Mouse (Mus musculus) lung, embryonic 15.5 days (tissue): ENCODE measurements around the gene Vmo1. TPM values are rescaled to one million over a fixed set of nuclear protein-coding genes. Genes with fewer than 3 reads are reported as not detected.
A peak's percentile ranks its signal among the peaks of the same experiment; 100 is the strongest.

Experiments
- ATAC-seq: fragments of 200-750 bp; cut with Nextera tagmentation; 2 replicates; pipeline ENCODE4 v1.8.0; 2017; ENCODE audit warnings: moderate number of reproducible peaks, borderline replicate concordance; ENCODE audit not compliant: low FRiP score, low TSS enrichment; ENCODE audit errors: extremely low read depth
- H3K27ac ChIP-seq: fragments of 300-500 bp; sonication (generic); 2 replicates; pipeline ENCODE4 v1.5.1; 2015; ENCODE audit warnings: moderate library complexity, mild to moderate bottlenecking, inconsistent platforms
- H3K27me3 ChIP-seq: fragments of 300-500 bp; sonication (generic); 2 replicates; pipeline ENCODE4 v1.6.1; 2015; ENCODE audit warnings: inconsistent platforms
- H3K36me3 ChIP-seq: fragments of 300-500 bp; sonication (generic); 2 replicates; pipeline ENCODE4 v1.6.1; 2015; ENCODE audit warnings: inconsistent platforms
- H3K4me1 ChIP-seq: fragments of 300-500 bp; sonication (generic); 2 replicates; pipeline ENCODE4 v1.6.1; 2015; ENCODE audit warnings: inconsistent platforms
- H3K4me2 ChIP-seq: fragments of 300-500 bp; sonication (generic); 2 replicates; pipeline ENCODE4 v1.6.1; 2015; ENCODE audit warnings: inconsistent platforms, mild to moderate bottlenecking, moderate library complexity
- H3K4me3 ChIP-seq: fragments of 300-500 bp; sonication (generic); 2 replicates; pipeline ENCODE4 v1.5.1; 2015; ENCODE audit warnings: mild to moderate bottlenecking, inconsistent platforms
- H3K9ac ChIP-seq: fragments of 300-500 bp; sonication (generic); 2 replicates; pipeline ENCODE4 v1.6.1; 2015; ENCODE audit warnings: inconsistent platforms
- H3K9me3 ChIP-seq: fragments of 300-500 bp; sonication (generic); 2 replicates; pipeline ENCODE4 v1.6.1; 2016; ENCODE audit warnings: inconsistent platforms
- WGBS: fragments of 180-500 bp; shearing (Covaris S2); methylation state at CpG from one replicate; pipeline ENCODE4 v1.1.7; 2015; 5-methylcytosine and 5-hydroxymethylcytosine counted together
- polyA plus RNA-seq: library from polyadenylated mRNA; unstranded; fragments of >200 nt; fragmentation: Nextera tagmentation; extraction: Ambion mirVana; gene quantifications from 2 replicates; pipeline ENCODE4 v1.2.1, GENCODE M21; 2015

Vmo1 gene
- 1.0 and 1.2 TPM in 2 replicates for polyA plus RNA-seq

- H3K9me3 ChIP-seq = no peaks in the 10 kb centered on the region
- WGBS = 85% methylated on average over 7 of the region's 7 CpGs
- no peaks in the 10 kb centered on the region for H3K36me3 ChIP-seq
Measured at GRCm38 (mm10) chr11:70514288-70514687, at the start of gene Vmo1. Gene Vmo1, minus strand, starts transcription at chr11:70514616.

GRCm38 (mm10) chr11:70563470-70564275, 49.3 kb upstream of the Vmo1 start:
- H3K27me3 ChIP-seq = no peaks in the 10 kb centered on the region
- no peaks in the 10 kb centered on the region for H3K36me3 ChIP-seq
- no peaks in the 10 kb centered on the region for H3K9me3 ChIP-seq
- H3K4me2 ChIP-seq = peak overlapping the region; percentile 91
- H3K27ac ChIP-seq = peak overlapping the region; percentile 85
- peak; percentile 11; the same call in 1 of the 2 replicates for ATAC-seq
- H3K4me1 ChIP-seq = peaks cover 17% of the 10 kb centered on the region
- peak overlapping the region; percentile 85 for H3K4me3 ChIP-seq
- 2% methylated on average over 25 of the region's 25 CpGs for WGBS
- H3K9ac ChIP-seq = peak overlapping the region; percentile 77

More at GRCm38 (mm10) chr11:70514288-70514687, at the start of gene Vmo1:
- Histone ChIP-seq H3K4me2 (no peak within 1 kb of the TSS), H3K27me3 (peaks cover 10% of the 10 kb centered on the region; the same call in 1 of the 2 replicates), H3K4me3 (no peak within 1 kb of the TSS), H3K9ac (no peak within 1 kb of the TSS), H3K27ac (no peak within 1 kb of the TSS), H3K4me1 (peaks cover 5% of the 10 kb centered on the region; the same call in 1 of the 2 replicates)
- no peak for ATAC-seq

DNA sequence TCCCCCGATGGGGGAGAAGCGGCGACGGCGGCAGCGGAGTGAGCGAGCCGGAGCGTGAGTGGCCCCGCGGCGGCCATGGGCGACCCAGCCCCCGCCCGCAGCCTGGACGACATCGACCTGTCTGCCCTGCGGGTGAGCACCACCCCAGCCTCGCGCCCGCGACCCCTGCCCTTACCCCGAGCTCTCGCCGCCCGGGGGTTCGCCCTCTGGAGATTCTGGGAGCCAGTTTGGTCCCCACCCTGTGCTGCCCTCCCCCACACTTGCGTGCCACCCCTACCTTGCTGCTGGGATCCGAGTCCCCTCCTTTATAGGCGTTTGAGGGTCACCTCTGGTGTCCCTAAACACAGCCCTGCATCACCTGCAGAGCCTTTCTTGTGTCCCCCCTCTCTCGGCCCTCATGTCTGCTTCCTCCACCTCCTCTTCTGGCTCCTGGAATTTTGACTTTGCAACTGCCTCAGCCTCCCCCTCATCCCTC, 48.6 kb upstream of the Vmo1 start:
- no peaks in the 10 kb centered on the region for H3K27me3 ChIP-seq
- no peak; the same call in 1 of the 2 replicates for ATAC-seq
- WGBS = under 1% methylated on average over 26 of the region's 31 CpGs
- H3K4me2 ChIP-seq = peak overlapping the region; percentile 91
- H3K27ac ChIP-seq = peak overlapping the region; percentile 85
- peak overlapping the region; percentile 85 for H3K4me3 ChIP-seq
- peak overlapping the region; percentile 77 for H3K9ac ChIP-seq
- no peaks in the 10 kb centered on the region for H3K9me3 ChIP-seq
- peaks cover 17% of the 10 kb centered on the region for H3K4me1 ChIP-seq
- H3K36me3 ChIP-seq = no peaks in the 10 kb centered on the region

DNA sequence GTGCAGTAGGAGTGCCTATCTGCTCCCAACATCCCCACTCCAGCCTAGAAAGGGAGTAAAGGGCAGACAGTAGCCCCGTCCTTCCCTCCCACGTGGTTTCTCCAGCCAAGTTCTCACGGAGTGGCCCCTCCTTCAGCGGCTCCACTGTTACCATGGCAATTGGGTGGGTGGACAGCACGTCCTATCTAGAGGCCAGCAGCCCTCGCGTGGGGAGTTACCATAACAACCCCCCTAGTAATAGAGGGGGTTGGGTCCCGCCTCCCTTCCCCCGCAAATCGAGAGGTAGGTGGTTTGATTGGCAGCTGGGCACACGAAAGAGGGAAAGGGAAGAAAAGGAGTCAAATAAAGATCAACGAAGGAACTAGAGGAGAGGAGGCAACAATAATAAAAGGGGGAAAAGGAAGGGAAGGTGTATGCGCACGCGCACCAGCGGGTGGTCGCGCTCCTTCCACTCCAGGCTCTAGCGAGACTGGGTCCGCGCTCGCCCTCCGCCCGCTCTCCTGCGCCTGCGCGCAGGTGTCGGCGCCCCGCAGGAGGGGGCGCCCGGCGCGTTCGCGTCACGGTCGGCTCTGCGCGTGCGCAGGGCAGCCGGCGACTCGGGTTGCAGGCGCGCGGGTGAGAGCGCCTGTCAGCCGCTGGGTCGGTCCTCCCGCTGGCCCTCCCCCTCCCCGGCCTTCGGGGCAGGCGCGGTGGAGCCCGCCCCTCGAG, 48.0 kb upstream of the Vmo1 start, which contains the start of gene Mink1:
Gene Mink1 (plus strand): TSS at position 595 of the 708 bp plus-strand sequence.
- peak within 1 kb of the TSS; percentile 85 for H3K27ac ChIP-seq
- peak within 1 kb of the TSS; percentile 91 for H3K4me2 ChIP-seq
- H3K9me3 ChIP-seq = no peaks in the 10 kb centered on the region
- under 1% methylated on average over 47 of the region's 57 CpGs for WGBS
- H3K9ac ChIP-seq = peak within 1 kb of the TSS; percentile 77
- H3K36me3 ChIP-seq = no peaks in the 10 kb centered on the region
- peaks cover 17% of the 10 kb centered on the region for H3K4me1 ChIP-seq
- no peaks in the 10 kb centered on the region for H3K27me3 ChIP-seq
- H3K4me3 ChIP-seq = peak within 1 kb of the TSS; percentile 85
- peak; percentile 88 for ATAC-seq

DNA sequence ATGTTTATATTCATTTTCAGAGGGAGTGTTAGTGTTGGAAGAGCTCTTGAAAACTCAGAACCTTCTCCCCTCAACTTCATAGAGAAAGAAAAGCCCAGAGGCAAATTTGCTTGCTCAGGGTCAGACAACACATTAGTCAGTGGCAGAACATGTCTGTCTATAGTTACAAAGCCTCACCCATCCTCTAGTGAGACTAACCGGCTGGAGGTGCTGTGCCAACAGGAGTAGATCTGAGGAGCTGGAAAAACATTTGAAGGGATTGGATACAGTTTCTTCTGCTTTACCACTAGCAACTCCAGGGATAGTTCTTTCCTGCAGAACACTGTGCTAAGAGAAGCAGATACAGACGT, 47.5 kb upstream of the Vmo1 start:
- 2% methylated on average over 2 of the region's 2 CpGs for WGBS
- Histone ChIP-seq H3K27ac (peak overlapping the region; percentile 85), H3K4me1 (peaks cover 17% of the 10 kb centered on the region), H3K9me3 (no peaks in the 10 kb centered on the region), H3K36me3 (no peaks in the 10 kb centered on the region), H3K4me3 (peak overlapping the region; percentile 85), H3K9ac (peak overlapping the region; percentile 77), H3K27me3 (no peaks in the 10 kb centered on the region), H3K4me2 (peak overlapping the region; percentile 91)
- ATAC-seq = no peak; the same call in 1 of the 2 replicates

GRCm38 (mm10) chr11:70557545-70557944, 43.1 kb upstream of the Vmo1 start:
- Histone ChIP-seq H3K9ac (no peak overlapping the region), H3K4me1 (peaks cover 4% of the 10 kb centered on the region; the same call in 1 of the 2 replicates), H3K9me3 (no peaks in the 10 kb centered on the region), H3K4me3 (no peak overlapping the region), H3K27ac (no peak overlapping the region), H3K36me3 (no peaks in the 10 kb centered on the region; the same call in 1 of the 2 replicates), H3K4me2 (no peak overlapping the region), H3K27me3 (no peaks in the 10 kb centered on the region)
- WGBS = 82% methylated on average over 9 of the region's 9 CpGs
- ATAC-seq = no peak

DNA sequence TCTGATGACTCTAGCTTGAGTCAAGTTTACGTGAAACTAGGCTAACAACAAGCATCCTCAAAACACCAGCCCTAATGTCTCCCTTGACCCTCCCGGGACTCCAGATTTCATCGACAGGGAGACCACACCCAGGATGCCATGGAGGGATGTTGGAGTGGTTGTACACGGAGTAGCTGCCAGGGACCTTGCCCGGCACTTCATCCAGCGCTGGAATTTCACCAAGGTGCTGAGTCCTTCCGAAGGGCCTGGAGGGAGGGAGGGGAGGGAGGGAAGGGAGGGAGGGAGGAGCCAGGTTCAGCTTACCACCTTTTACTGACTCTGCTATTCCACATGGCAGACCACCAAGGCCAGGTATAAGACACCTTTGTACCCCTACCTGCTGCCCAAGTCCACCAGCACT, 39.5 kb upstream of the Vmo1 start:
- H3K4me2 ChIP-seq = no peak overlapping the region
- 15% methylated on average over 6 of the region's 7 CpGs for WGBS

DNA sequence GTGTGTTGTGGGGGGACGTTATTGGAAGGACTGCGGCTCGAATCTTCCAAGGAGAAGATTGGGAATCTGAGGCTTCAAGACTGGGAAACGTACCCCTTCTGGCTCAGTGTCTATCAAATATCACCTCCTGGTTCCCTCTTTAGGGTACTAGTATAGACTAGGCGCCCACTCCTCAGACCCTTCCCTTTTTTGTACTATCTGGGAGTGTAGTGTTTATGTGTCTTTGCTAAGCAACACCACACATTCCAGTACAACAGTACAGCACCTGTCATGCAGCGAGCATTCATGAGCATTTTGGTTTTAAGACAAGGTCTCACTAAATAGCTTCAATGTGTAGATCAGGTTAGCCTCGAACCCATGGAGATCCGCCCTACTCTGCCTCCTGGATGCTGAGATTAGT, 37.1 kb upstream of the Vmo1 start:
- Histone ChIP-seq H3K4me1 (no peaks in the 10 kb centered on the region), H3K36me3 (no peaks in the 10 kb centered on the region; the same call in 1 of the 2 replicates), H3K4me2 (no peak overlapping the region), H3K9me3 (no peaks in the 10 kb centered on the region), H3K9ac (no peak overlapping the region), H3K27ac (no peak overlapping the region), H3K4me3 (no peak overlapping the region), H3K27me3 (no peaks in the 10 kb centered on the region)
- no peak for ATAC-seq
- 85% methylated on average over 8 of the region's 8 CpGs for WGBS

More for the DNA sequence above, 39.5 kb upstream of the Vmo1 start:
- Histone ChIP-seq H3K9ac (no peak overlapping the region), H3K4me1 (no peaks in the 10 kb centered on the region), H3K9me3 (no peaks in the 10 kb centered on the region), H3K36me3 (no peaks in the 10 kb centered on the region; the same call in 1 of the 2 replicates), H3K27me3 (no peaks in the 10 kb centered on the region), H3K27ac (no peak overlapping the region), H3K4me3 (no peak overlapping the region)
- 0 out of 2 replicates have a peak, but pooled peaks have one; percentile 8 for ATAC-seq

- Histone ChIP-seq H3K4me2 (no peak overlapping the region), H3K4me3 (no peak overlapping the region), H3K36me3 (no peaks in the 10 kb centered on the region), H3K27ac (no peak overlapping the region), H3K9ac (no peak overlapping the region), H3K27me3 (no peaks in the 10 kb centered on the region), H3K9me3 (no peaks in the 10 kb centered on the region), H3K4me1 (peaks cover 6% of the 10 kb centered on the region; the same call in 1 of the 2 replicates)
- WGBS = 54% methylated on average over 7 of the region's 7 CpGs
- ATAC-seq = no peak
Measured at GRCm38 (mm10) chr11:70544496-70544895, 30.1 kb upstream of the Vmo1 start.

DNA sequence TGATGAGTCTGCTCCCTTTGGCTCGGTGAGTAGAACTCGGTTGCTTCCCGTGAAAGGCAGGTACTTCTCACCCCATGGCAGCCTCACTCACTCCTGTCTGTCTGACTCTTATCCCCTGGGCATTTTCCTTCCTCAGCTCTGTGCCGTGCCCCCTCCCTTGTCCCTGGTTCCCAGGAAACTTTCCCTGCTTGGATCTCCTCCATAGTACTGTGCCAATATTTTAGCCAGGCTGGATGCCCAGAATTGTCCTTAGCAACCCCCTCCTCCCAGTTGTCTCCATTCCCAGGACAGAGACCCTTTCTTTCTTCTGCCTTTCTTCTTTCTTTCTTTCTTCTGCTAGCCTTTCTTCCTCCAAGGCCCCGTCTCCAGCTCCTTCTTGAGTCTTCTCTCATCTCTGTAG, 27.0 kb upstream of the Vmo1 start:
- H3K36me3 ChIP-seq = no peaks in the 10 kb centered on the region
- H3K9me3 ChIP-seq = no peaks in the 10 kb centered on the region
- peaks cover 6% of the 10 kb centered on the region; the same call in 1 of the 2 replicates for H3K4me1 ChIP-seq
- H3K4me3 ChIP-seq = no peak overlapping the region
- H3K9ac ChIP-seq = no peak overlapping the region
- no peak overlapping the region for H3K27ac ChIP-seq
- ATAC-seq = no peak
- 70% methylated on average over 5 of the region's 5 CpGs for WGBS
- H3K4me2 ChIP-seq = 0 out of 2 replicates have a peak overlapping the region, but pooled peaks have one; percentile 69
- H3K27me3 ChIP-seq = no peaks in the 10 kb centered on the region

DNA sequence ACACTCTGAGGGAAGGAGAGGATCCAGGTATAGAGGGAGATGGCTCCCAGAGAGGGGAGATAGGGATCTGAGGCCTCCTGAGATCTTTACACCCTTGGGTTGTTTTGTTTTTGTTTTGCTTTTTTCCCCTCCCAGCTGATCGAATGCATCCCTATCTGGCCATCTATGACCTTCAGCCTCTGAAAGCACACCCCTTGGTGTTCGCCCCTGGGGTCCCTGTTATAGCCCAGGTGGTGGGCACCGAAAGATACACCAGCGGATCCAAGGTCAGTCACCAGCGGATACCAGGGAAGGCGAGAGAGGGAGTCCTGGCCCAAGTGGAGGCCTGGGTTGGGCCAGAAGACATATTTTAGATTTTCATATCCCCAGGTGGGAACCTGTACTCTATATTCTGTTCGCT, 26.5 kb upstream of the Vmo1 start:
- Histone ChIP-seq H3K9me3 (no peaks in the 10 kb centered on the region), H3K27ac (no peak overlapping the region), H3K4me3 (peak overlapping the region; percentile 59), H3K27me3 (no peaks in the 10 kb centered on the region), H3K4me2 (peak overlapping the region; percentile 69), H3K36me3 (no peaks in the 10 kb centered on the region), H3K9ac (peak overlapping the region; percentile 54; the same call in 1 of the 2 replicates), H3K4me1 (peaks cover 6% of the 10 kb centered on the region; the same call in 1 of the 2 replicates)
- ATAC-seq = no peak
- 87% methylated on average over 7 of the region's 7 CpGs for WGBS
